Mouse (Mus musculus) myocyte (in vitro differentiated cells): ENCODE results near the gene Tmem91. TPM values are rescaled to one million over a fixed set of nuclear protein-coding genes. Genes with fewer than 3 reads are reported as not detected.

Experiments
- H3K27me3 ChIP-seq: one replicate; pipeline ENCODE4 v1.6.1; 2011; ENCODE audit not compliant: control insufficient read depth, insufficient read depth, insufficient read length
- H3K36me3 ChIP-seq: one replicate; pipeline ENCODE4 v1.6.1; 2011; ENCODE audit not compliant: control insufficient read depth, insufficient read depth
- H3K4me2 ChIP-seq: one replicate; pipeline ENCODE4 v1.6.1; 2011; ENCODE audit warnings: low read depth, control low read depth
- H3K4me3 ChIP-seq: one replicate; pipeline ENCODE4 v1.5.1; 2011; ENCODE audit warnings: mild to moderate bottlenecking, control low read depth, moderate library complexity
- H3K79me2 ChIP-seq: one replicate; pipeline ENCODE4 v1.6.1; 2011; ENCODE audit not compliant: control insufficient read depth, insufficient read depth
- H3ac ChIP-seq: one replicate; pipeline ENCODE4 v1.6.1; 2011; ENCODE audit not compliant: control insufficient read depth, insufficient read length
- CEBPB ChIP-seq: IDR thresholded peaks from 2 replicates; pipeline ENCODE4 v1.6.1; 2011; ENCODE audit warnings: mild to moderate bottlenecking, moderate library complexity; ENCODE audit not compliant: poor library complexity, insufficient read depth, severe bottlenecking
- E2F4 ChIP-seq: IDR thresholded peaks from one replicate; pipeline ENCODE4 v1.6.1; 2011; ENCODE audit warnings: mild to moderate bottlenecking, control low read depth, moderate library complexity; ENCODE audit not compliant: insufficient read depth
- MAX ChIP-seq: IDR thresholded peaks from one replicate; pipeline ENCODE4 v1.6.1; 2011; ENCODE audit warnings: low read depth, mild to moderate bottlenecking, control low read depth
- MYOD1 ChIP-seq, 3 experiments: IDR thresholded peaks; one replicate each; pipeline ENCODE4 v1.6.1; 2011; ENCODE audit warnings: control low read depth in 2 of 3, low read depth in 2 of 3, mild to moderate bottlenecking in 2 of 3, moderate library complexity in 1 of 3; ENCODE audit not compliant: insufficient read length in 2 of 3, control insufficient read depth in 1 of 3
- MYOG ChIP-seq, 3 experiments: IDR thresholded peaks; one replicate each; pipeline ENCODE4 v1.6.1; 2011; ENCODE audit warnings: control low read depth in 2 of 3, low read depth in 2 of 3, mild to moderate bottlenecking in 2 of 3; ENCODE audit not compliant: insufficient read length in 2 of 3, control insufficient read depth in 1 of 3, insufficient read depth in 1 of 3
- POLR2A ChIP-seq: IDR thresholded peaks from one replicate; pipeline ENCODE4 v1.6.1; 2011; ENCODE audit warnings: low read depth, mild to moderate bottlenecking, control low read depth, moderate library complexity; ENCODE audit not compliant: insufficient read length
- POLR2AphosphoS2 ChIP-seq: IDR thresholded peaks from one replicate; pipeline ENCODE4 v1.6.1; 2011; ENCODE audit warnings: low read depth, control low read depth; ENCODE audit not compliant: insufficient read length
- REST ChIP-seq: IDR thresholded peaks from one replicate; pipeline ENCODE4 v1.6.1; 2011; ENCODE audit warnings: mild to moderate bottlenecking, control low read depth, moderate library complexity; ENCODE audit not compliant: insufficient read depth, insufficient read length
- SRF ChIP-seq: IDR thresholded peaks from one replicate; pipeline ENCODE4 v1.6.1; 2011; ENCODE audit warnings: low read depth; ENCODE audit not compliant: control insufficient read depth, insufficient read length
- TCF12 ChIP-seq: IDR thresholded peaks from one replicate; pipeline ENCODE4 v1.6.1; 2011; ENCODE audit warnings: mild to moderate bottlenecking, control low read depth; ENCODE audit not compliant: poor library complexity, insufficient read depth, severe bottlenecking
- TCF3 ChIP-seq: IDR thresholded peaks from one replicate; pipeline ENCODE4 v1.6.1; 2011; ENCODE audit warnings: low read depth, control low read depth; ENCODE audit not compliant: insufficient read length
- USF1 ChIP-seq: IDR thresholded peaks from one replicate; pipeline ENCODE4 v1.6.1; 2011; ENCODE audit warnings: low read depth, mild to moderate bottlenecking, control low read depth, moderate library complexity
- polyA plus RNA-seq: library from polyadenylated mRNA; unstranded; fragments of >200 nt; fragmentation: generic; extraction: Trizol; gene quantifications from one replicate; pipeline ENCODE4 v1.2.1, GENCODE M21; 2012; ENCODE audit warnings: missing spikeins

Gene Tmem91
- polyA plus RNA-seq, 1 experiment, result 0.40 TPM

- H3K4me3 ChIP-seq, result no peak overlapping the region
These were observed 30.9 kb upstream of the Tmem91 start for GRCm38 (mm10) chr7:25705801-25706251.

GRCm38 (mm10) chr7:25704716-25705364 lies 29.9 kb upstream of the Tmem91 start:
- Histone ChIP-seq H3K79me2 (no peaks in the 10 kb centered on the region), H3ac (no peak overlapping the region), H3K36me3 (peaks cover 19% of the 10 kb centered on the region), H3K4me2 (no peak overlapping the region), H3K4me3 (no peak overlapping the region), H3K27me3 (no peaks in the 10 kb centered on the region)
- TF ChIP-seq SRF (no peak), CEBPB (no peak), E2F4 (no peak), TCF12 (no peak), REST (no peak)

More at GRCm38 (mm10) chr7:25705801-25706251, 30.9 kb upstream of the Tmem91 start:
- TF ChIP-seq MYOD1 (IDR thresholded peaks at IDR 0.05; ENCODE audit: control insufficient read depth in 1 of 3, insufficient read length in 2 of 3, low read depth in 2 of 3) (peak in 1 of 3 experiments; percentile 33), E2F4 (no peak)
- Histone ChIP-seq H3K36me3 (peaks cover 17% of the 10 kb centered on the region), H3K4me2 (no peak overlapping the region), H3ac (no peak overlapping the region), H3K79me2 (no peaks in the 10 kb centered on the region), H3K27me3 (no peaks in the 10 kb centered on the region)

GRCm38 (mm10) chr7:25703793-25704494 lies 29.0 kb upstream of the Tmem91 start:
- H3K79me2 ChIP-seq, result no peaks in the 10 kb centered on the region
- TF ChIP-seq MYOD1 (IDR thresholded peaks at IDR 0.05; ENCODE audit: control insufficient read depth in 1 of 3, insufficient read length in 2 of 3, low read depth in 2 of 3) (no peak), CEBPB (no peak), TCF3 (no peak), POLR2AphosphoS2 (no peak), REST (no peak), SRF (no peak)
- H3K36me3 ChIP-seq, result peaks cover 19% of the 10 kb centered on the region
- no peaks in the 10 kb centered on the region for H3K27me3 ChIP-seq
- H3K4me2 ChIP-seq, result no peak overlapping the region
- no peak overlapping the region for H3K4me3 ChIP-seq
- H3ac ChIP-seq, result no peak overlapping the region

GRCm38 (mm10) chr7:25702350-25702749 lies 27.4 kb upstream of the Tmem91 start:
- Histone ChIP-seq H3K4me2 (no peak overlapping the region), H3ac (no peak overlapping the region), H3K4me3 (no peak overlapping the region), H3K27me3 (no peaks in the 10 kb centered on the region), H3K36me3 (peaks cover 24% of the 10 kb centered on the region), H3K79me2 (no peaks in the 10 kb centered on the region)
- TF ChIP-seq MYOD1 (IDR thresholded peaks at IDR 0.05; ENCODE audit: control insufficient read depth in 1 of 3, insufficient read length in 2 of 3, low read depth in 2 of 3) (no peak), TCF3 (no peak), USF1 (no peak), SRF (no peak), TCF12 (no peak)

- Histone ChIP-seq H3K79me2 (no peaks in the 10 kb centered on the region), H3ac (no peak overlapping the region), H3K4me3 (no peak overlapping the region), H3K27me3 (no peaks in the 10 kb centered on the region), H3K4me2 (no peak overlapping the region), H3K36me3 (peaks cover 27% of the 10 kb centered on the region)
- TF ChIP-seq E2F4, result no peak
- no peak for TF ChIP-seq MYOG (IDR thresholded peaks at IDR 0.05; ENCODE audit: control insufficient read depth in 1 of 3, insufficient read depth in 1 of 3, insufficient read length in 2 of 3, low read depth in 2 of 3)
- no peak for TF ChIP-seq POLR2AphosphoS2
- no peak for TF ChIP-seq SRF
- no peak for TF ChIP-seq POLR2A
- no peak for TF ChIP-seq REST
- TF ChIP-seq TCF3, result no peak
- no peak for TF ChIP-seq MYOD1 (IDR thresholded peaks at IDR 0.05; ENCODE audit: control insufficient read depth in 1 of 3, insufficient read length in 2 of 3, low read depth in 2 of 3)
- no peak for TF ChIP-seq TCF12
- no peak for TF ChIP-seq CEBPB
- TF ChIP-seq MAX, result no peak
- TF ChIP-seq USF1, result no peak
These were observed 25.8 kb upstream of the Tmem91 start for GRCm38 (mm10) chr7:25700732-25701131.
